Mouse (Mus musculus) liver, adult 2 months (tissue): ENCODE results near the gene 9430015G10Rik. TPM values are rescaled to one million over a fixed set of nuclear protein-coding genes. Genes with fewer than 3 reads are reported as not detected.

Experiments used
- DNase-seq: peaks from one replicate; pipeline ENCODE4 v3.0.0-alpha.2; 2011; ENCODE audit warnings: low read depth, low spot score; ENCODE audit errors: extremely low read depth
- H3K27ac ChIP-seq: fragments of 200-500 bp; replicated peaks from 2 replicates; pipeline ENCODE4 v1.5.1; 2012; ENCODE audit warnings: low read depth, mild to moderate bottlenecking, control low read depth, inconsistent platforms, low read length; ENCODE audit not compliant: insufficient read depth
- H3K27me3 ChIP-seq: fragments of 200-500 bp; 2 replicates; pipeline ENCODE4 v1.6.1; 2012; ENCODE audit warnings: mild to moderate bottlenecking, moderate library complexity, low read length, inconsistent platforms; ENCODE audit not compliant: control insufficient read depth, insufficient read depth
- H3K36me3 ChIP-seq: fragments of 200-500 bp; 2 replicates; pipeline ENCODE4 v1.6.1; 2012; ENCODE audit warnings: low read length, inconsistent platforms; ENCODE audit not compliant: control insufficient read depth, insufficient read depth
- H3K4me1 ChIP-seq: fragments of 200-500 bp; 2 replicates; pipeline ENCODE4 v1.6.1; 2011; ENCODE audit warnings: low read length; ENCODE audit not compliant: control insufficient read depth, insufficient read depth
- H3K4me3 ChIP-seq: fragments of 200-500 bp; 2 replicates; pipeline ENCODE4 v1.5.1; 2011; ENCODE audit warnings: low read depth, mild to moderate bottlenecking, control low read depth, low read length, moderate library complexity; ENCODE audit not compliant: insufficient read depth
- H3K79me2 ChIP-seq: fragments of 200-500 bp; 2 replicates; pipeline ENCODE4 v1.6.1; 2012; ENCODE audit warnings: inconsistent platforms, mild to moderate bottlenecking, low read length, moderate library complexity; ENCODE audit not compliant: control insufficient read depth, insufficient read depth
- H3K9ac ChIP-seq: fragments of 200-500 bp; 2 replicates; pipeline ENCODE4 v1.6.1; 2012; ENCODE audit warnings: low read depth, mild to moderate bottlenecking, control low read depth, inconsistent platforms, low read length
- CTCF ChIP-seq: fragments of 200-500 bp; IDR thresholded peaks from 2 replicates; pipeline ENCODE4 v1.5.1; 2011; ENCODE audit warnings: low read depth, low read length, control low read depth
- POLR2A ChIP-seq: fragments of 200-500 bp; IDR thresholded peaks from 2 replicates; pipeline ENCODE4 v1.6.1; 2011; ENCODE audit warnings: low read length, control low read depth; ENCODE audit not compliant: insufficient read depth; ENCODE audit errors: extremely low read depth
- WGBS: fragments of 180-500 bp; shearing (Covaris S2); methylation state at CpG from one replicate; pipeline ENCODE4 v1.1.7; 2018; 5-methylcytosine and 5-hydroxymethylcytosine counted together
- polyA plus RNA-seq: library from polyadenylated mRNA; depleted of rRNA; stranded (reverse); fragments of >200 nt; gene quantifications from 2 replicates; pipeline ENCODE4 v1.2.3, GENCODE M21; 2012
- total RNA-seq: library from RNA; depleted of rRNA; stranded (reverse); fragments of >200 nt; gene quantifications from 2 replicates; pipeline ENCODE4 v1.2.3, GENCODE M21; 2014

The 9430015G10Rik gene
- total and polyA plus RNA-seq, 2 experiments: 3.8 to 9.1 TPM

GRCm38 (mm10) chr4:156126841-156127240 lies 17.1 kb downstream of the 9430015G10Rik start:
- Histone ChIP-seq H3K27ac (no peak overlapping the region), H3K9ac (no peak overlapping the region), H3K79me2 (no peaks in the 10 kb centered on the region), H3K27me3 (no peaks in the 10 kb centered on the region), H3K4me1 (peaks cover 3% of the 10 kb centered on the region; the same call in 1 of the 2 replicates), H3K4me3 (no peak overlapping the region), H3K36me3 (no peaks in the 10 kb centered on the region; the same call in 1 of the 2 replicates)
- TF ChIP-seq POLR2A (no peak), CTCF (no peak)
- no peak for DNase-seq
- 89% methylated on average over 7 of the region's 7 CpGs for WGBS

GRCm38 (mm10) chr4:156128746-156129145 lies 19.0 kb downstream of the 9430015G10Rik start:
- no peak for DNase-seq
- Histone ChIP-seq H3K27me3 (no peaks in the 10 kb centered on the region), H3K27ac (no peak overlapping the region), H3K36me3 (no peaks in the 10 kb centered on the region; the same call in 1 of the 2 replicates), H3K79me2 (no peaks in the 10 kb centered on the region), H3K4me3 (no peak overlapping the region), H3K4me1 (peaks cover 2% of the 10 kb centered on the region; the same call in 1 of the 2 replicates), H3K9ac (no peak overlapping the region)
- 84% methylated on average over 5 of the region's 5 CpGs for WGBS
- TF ChIP-seq CTCF (no peak), POLR2A (no peak)

- no peak within 1 kb of the TSS for H3K27ac ChIP-seq
- TF ChIP-seq POLR2A (no peak), CTCF (no peak)
- no peaks in the 10 kb centered on the region for H3K4me1 ChIP-seq
- WGBS: 86% methylated on average over 15 of the region's 15 CpGs
- no peak for DNase-seq
- no peak within 1 kb of the TSS for H3K9ac ChIP-seq
- H3K79me2 ChIP-seq: no peaks in the 10 kb centered on the region
- H3K36me3 ChIP-seq: no peaks in the 10 kb centered on the region; the same call in 1 of the 2 replicates
- no peaks in the 10 kb centered on the region for H3K27me3 ChIP-seq
- no peak within 1 kb of the TSS for H3K4me3 ChIP-seq
Observed at GRCm38 (mm10) chr4:156130436-156130835, 20.7 kb downstream of the 9430015G10Rik start, which contains the start of gene Rnf223. TSS of gene Rnf223 (plus strand) at chr4:156130513.

GRCm38 (mm10) chr4:156130940-156131339 lies 21.2 kb downstream of the 9430015G10Rik start:
- H3K4me3 ChIP-seq: no peak overlapping the region
- H3K36me3 ChIP-seq: no peaks in the 10 kb centered on the region
- H3K27ac ChIP-seq: no peak overlapping the region
- no peak for DNase-seq
- TF ChIP-seq POLR2A (no peak), CTCF (no peak)
- H3K27me3 ChIP-seq: no peaks in the 10 kb centered on the region
- WGBS: 92% methylated on average over 10 of the region's 10 CpGs
- no peak overlapping the region for H3K9ac ChIP-seq
- no peaks in the 10 kb centered on the region for H3K79me2 ChIP-seq
- H3K4me1 ChIP-seq: no peaks in the 10 kb centered on the region

GRCm38 (mm10) chr4:156133334-156133733 lies 23.6 kb downstream of the 9430015G10Rik start:
- H3K27me3 ChIP-seq: no peaks in the 10 kb centered on the region
- H3K79me2 ChIP-seq: no peaks in the 10 kb centered on the region
- no peak for DNase-seq
- TF ChIP-seq POLR2A (no peak), CTCF (no peak)
- no peaks in the 10 kb centered on the region for H3K4me1 ChIP-seq
- H3K9ac ChIP-seq: no peak overlapping the region
- no peaks in the 10 kb centered on the region for H3K36me3 ChIP-seq
- H3K27ac ChIP-seq: no peak overlapping the region
- no peak overlapping the region for H3K4me3 ChIP-seq
- 84% methylated on average over 5 of the region's 5 CpGs for WGBS

- no peak for DNase-seq
- no peaks in the 10 kb centered on the region for H3K79me2 ChIP-seq
- no peak overlapping the region for H3K27ac ChIP-seq
- no peak for TF ChIP-seq POLR2A
- TF ChIP-seq CTCF: no peak
- no peak overlapping the region for H3K4me3 ChIP-seq
- no peaks in the 10 kb centered on the region for H3K36me3 ChIP-seq
- H3K27me3 ChIP-seq: no peaks in the 10 kb centered on the region
- H3K9ac ChIP-seq: no peak overlapping the region
- 78% methylated on average over 12 of the region's 12 CpGs for WGBS
- H3K4me1 ChIP-seq: no peaks in the 10 kb centered on the region
Observed at GRCm38 (mm10) chr4:156133943-156134605, 24.3 kb downstream of the 9430015G10Rik start.
